Mouse (Mus musculus) bone marrow macrophage, adult 2 months (primary cell): ENCODE data around the gene Hepacam. TPM values are rescaled to one million over a fixed set of nuclear protein-coding genes. Genes with fewer than 3 reads are reported as not detected.

ENCODE experiments used
- H3K27ac ChIP-seq: 2 replicates; pipeline ENCODE4 v1.5.1; 2012; ENCODE audit warnings: low read depth, low read length; ENCODE audit not compliant: insufficient read depth
- H3K4me1 ChIP-seq: 2 replicates; pipeline ENCODE4 v1.6.1; 2012; ENCODE audit warnings: low read length; ENCODE audit not compliant: control insufficient read depth, insufficient read depth
- H3K4me3 ChIP-seq: 2 replicates; pipeline ENCODE4 v1.5.1; 2012; ENCODE audit warnings: mild to moderate bottlenecking, low read length, moderate library complexity; ENCODE audit not compliant: insufficient read depth
- CTCF ChIP-seq: IDR thresholded peaks from 2 replicates; pipeline ENCODE4 v1.5.1; 2012; ENCODE audit warnings: low read depth, mild to moderate bottlenecking, low read length, moderate library complexity
- POLR2A ChIP-seq: IDR thresholded peaks from 2 replicates; pipeline ENCODE4 v1.6.1; 2012; ENCODE audit warnings: mild to moderate bottlenecking, low read depth, low read length, borderline replicate concordance
- polyA plus RNA-seq: library from polyadenylated mRNA; stranded (reverse); fragments of >200 nt; gene quantifications from 2 replicates; pipeline ENCODE4 v1.2.4, GENCODE M21; 2012; ENCODE audit not compliant: missing spikeins, insufficient read depth, insufficient read length

Gene Hepacam
- polyA plus RNA-seq, 1 experiment, result not detected

DNA sequence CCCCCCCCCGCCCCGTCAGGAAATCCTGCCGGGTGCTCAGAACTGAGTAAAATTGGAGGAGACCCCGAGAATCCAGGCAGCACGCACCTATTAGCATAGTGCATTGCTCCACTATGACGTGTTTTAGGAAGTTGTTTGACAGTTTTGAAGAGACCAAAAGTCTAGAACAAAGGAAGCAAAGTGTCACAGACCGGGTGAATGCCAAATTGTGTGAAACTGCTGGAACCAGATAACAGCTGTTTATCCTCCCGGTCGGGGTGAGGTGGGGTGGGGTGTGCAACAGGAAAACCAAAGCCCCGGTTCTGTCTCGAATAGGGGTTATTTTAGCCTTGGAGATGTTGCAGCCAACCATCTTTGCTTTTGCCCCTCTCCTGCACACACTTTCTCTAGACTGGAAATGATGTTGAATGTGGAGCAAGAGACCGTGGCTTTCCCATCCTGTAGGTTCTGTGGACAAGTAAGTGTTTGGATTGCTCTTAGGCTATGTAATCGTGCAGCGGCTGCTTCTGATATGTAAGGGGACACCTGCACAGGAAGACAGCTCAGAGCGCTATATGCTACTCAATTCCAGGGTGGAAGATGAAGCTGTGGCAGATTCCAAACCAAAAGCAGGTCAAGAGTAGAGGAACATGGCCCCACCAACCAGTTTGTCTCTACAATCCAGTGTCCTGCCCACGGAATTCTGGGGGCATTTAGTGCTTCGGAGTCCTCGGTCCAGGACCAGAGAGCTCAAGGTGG, 66.8 kb downstream of the Hepacam start:
- Histone ChIP-seq H3K27ac (no peak overlapping the region), H3K4me1 (no peaks in the 10 kb centered on the region), H3K4me3 (no peak overlapping the region)
- TF ChIP-seq CTCF (no peak), POLR2A (no peak)

DNA sequence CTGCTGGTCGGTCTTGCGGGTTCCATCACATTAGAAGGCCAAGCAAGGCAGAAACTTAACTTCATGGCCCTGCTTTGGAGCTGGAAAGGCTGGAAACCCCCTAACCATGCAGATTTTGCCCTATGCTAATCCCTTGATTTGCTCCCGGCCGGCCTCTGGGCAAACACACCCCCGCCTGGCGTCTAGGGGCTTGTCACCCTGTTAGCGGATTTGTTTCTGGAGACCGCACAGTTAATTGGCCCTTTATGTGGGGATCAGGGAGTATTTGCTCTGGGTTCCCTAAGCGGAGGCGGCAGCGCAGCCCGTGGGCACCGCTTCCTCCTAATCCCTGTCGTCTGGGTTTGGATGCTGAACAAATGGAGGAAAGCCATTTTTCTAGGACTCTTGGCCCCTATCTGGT, 67.8 kb downstream of the Hepacam start:
- Histone ChIP-seq H3K27ac (no peak overlapping the region), H3K4me3 (no peak overlapping the region), H3K4me1 (no peaks in the 10 kb centered on the region)
- TF ChIP-seq CTCF (no peak), POLR2A (no peak)

DNA sequence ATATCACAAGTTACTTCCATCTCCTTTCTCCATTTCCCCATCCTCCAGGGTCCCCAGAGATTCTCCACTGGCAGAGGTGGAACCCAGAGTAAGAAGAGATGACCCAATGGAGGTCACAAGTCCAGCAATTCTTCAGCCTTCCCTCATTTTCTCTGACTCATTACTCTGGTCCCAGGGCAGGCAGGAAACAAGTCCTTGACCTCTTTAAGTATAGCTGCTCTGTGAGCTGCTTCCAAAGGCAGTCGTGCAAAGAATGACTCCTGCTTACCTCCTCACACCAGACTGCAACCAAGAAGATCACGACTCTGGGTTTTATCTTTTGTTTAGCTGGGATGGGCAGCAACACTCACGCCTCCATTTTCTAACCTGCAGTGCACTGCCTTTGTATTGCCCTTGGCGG, 68.5 kb downstream of the Hepacam start:
- Histone ChIP-seq H3K4me3 (no peak overlapping the region), H3K27ac (no peak overlapping the region), H3K4me1 (no peaks in the 10 kb centered on the region)
- TF ChIP-seq CTCF, result no peak
- no peak for TF ChIP-seq POLR2A

Other genes starting within 250 kb of the Hepacam start
- gene Pknox2, start 219.9 kb upstream of the Hepacam start, polyA plus RNA-seq, result not detected in 2 replicates
- gene Tmem218, start 159.1 kb upstream of the Hepacam start, polyA plus RNA-seq, result 4.7 and 5.9 TPM in 2 replicates
- 167 and 186 TPM in 2 replicates for gene Slc37a2, start 111.6 kb upstream of the Hepacam start, polyA plus RNA-seq
- 1.9 TPM in 2 replicates for gene Ccdc15, start 18.9 kb upstream of the Hepacam start, polyA plus RNA-seq
- 0.12 TPM in 1 of 2 replicates, not detected in the other for gene Robo4, start 34.5 kb downstream of the Hepacam start, polyA plus RNA-seq
- not detected in 2 replicates for gene Robo3, start 65.9 kb downstream of the Hepacam start, polyA plus RNA-seq
- gene Msantd2, start 122.0 kb downstream of the Hepacam start, polyA plus RNA-seq, result 23.5 and 27.3 TPM in 2 replicates
- gene Esam, start 160.7 kb downstream of the Hepacam start, polyA plus RNA-seq, result 0.97 TPM in 1 of 2 replicates, not detected in the other
- not detected in 2 replicates for gene Vsig2, start 171.9 kb downstream of the Hepacam start, polyA plus RNA-seq
- gene Nrgn, start 185.6 kb downstream of the Hepacam start, polyA plus RNA-seq, result not detected in 2 replicates
- 28.8 and 31.5 TPM in 2 replicates for gene Siae, start 188.3 kb downstream of the Hepacam start, polyA plus RNA-seq
- gene Spa17, start 246.4 kb downstream of the Hepacam start, polyA plus RNA-seq, result 1.3 and 1.6 TPM in 2 replicates